Mouse (Mus musculus): ENCODE results near the gene Tceal3. TPM values are rescaled to one million over a fixed set of nuclear protein-coding genes. Genes with fewer than 3 reads are reported as not detected.
"Not testable (repeated sequence)": the region's sequence is repeated elsewhere in the genome, so short reads cannot be mapped to it uniquely, and the experiment has no call there.

Gene Tceal3
- polyA plus RNA-seq, 1 experiment = 9.5 TPM

- DNase-seq (ENCODE audit: low read depth) = no peak
Measured at GRCm38 (mm10) chrX:136707446-136708167, 117.0 kb downstream of the Tceal3 start, which contains the start of gene Tceal1. Gene Tceal1, plus strand, starts transcription at chrX:136707982.

DNA sequence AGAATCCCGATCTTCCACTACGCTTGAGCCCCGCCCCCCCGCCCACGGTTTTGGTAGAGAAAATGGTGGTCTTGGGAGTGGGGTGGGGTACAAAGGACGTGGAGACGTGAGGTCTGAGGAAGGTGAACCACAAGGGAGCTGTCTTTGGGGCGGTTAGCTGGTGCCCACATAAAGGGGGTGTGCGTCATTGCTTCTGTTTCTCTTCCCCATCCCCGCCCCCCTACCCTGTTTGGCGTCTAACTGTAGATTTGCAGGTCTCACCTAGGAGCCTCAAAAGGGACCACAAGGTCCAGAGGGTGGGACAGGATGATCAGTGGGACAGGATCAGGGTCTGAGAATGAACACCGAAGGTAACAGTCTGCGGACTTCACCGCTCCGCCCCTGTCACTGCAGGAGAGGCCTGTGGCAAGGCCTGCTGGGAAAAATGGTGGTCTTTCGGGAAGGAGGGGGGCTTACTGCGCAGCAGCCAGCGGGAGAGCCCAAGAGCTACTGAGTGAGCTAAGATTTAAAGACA is 117.6 kb downstream of the Tceal3 start:
- no peak for DNase-seq (ENCODE audit: low read depth)

DNA sequence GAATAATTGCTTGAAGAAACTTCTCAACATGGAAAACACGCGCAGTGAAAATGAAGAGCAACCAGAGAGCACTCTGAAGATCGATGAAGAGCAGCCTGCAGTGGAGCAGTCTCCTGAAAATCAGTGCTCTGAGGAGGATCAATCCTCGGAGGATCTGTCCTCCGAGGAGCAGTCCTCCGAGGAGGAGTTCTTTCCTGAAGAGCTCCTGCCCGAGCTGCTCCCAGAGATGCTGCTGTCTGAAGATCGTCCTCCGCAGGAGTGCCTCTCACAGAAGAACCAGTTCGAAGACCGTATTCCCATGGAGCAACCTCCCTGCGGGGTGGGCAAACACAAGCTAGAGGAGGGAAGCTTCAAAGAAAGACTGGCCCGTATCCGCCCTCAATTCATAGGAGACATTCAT is 118.1 kb downstream of the Tceal3 start:
- no peak for DNase-seq (ENCODE audit: low read depth)

DNA sequence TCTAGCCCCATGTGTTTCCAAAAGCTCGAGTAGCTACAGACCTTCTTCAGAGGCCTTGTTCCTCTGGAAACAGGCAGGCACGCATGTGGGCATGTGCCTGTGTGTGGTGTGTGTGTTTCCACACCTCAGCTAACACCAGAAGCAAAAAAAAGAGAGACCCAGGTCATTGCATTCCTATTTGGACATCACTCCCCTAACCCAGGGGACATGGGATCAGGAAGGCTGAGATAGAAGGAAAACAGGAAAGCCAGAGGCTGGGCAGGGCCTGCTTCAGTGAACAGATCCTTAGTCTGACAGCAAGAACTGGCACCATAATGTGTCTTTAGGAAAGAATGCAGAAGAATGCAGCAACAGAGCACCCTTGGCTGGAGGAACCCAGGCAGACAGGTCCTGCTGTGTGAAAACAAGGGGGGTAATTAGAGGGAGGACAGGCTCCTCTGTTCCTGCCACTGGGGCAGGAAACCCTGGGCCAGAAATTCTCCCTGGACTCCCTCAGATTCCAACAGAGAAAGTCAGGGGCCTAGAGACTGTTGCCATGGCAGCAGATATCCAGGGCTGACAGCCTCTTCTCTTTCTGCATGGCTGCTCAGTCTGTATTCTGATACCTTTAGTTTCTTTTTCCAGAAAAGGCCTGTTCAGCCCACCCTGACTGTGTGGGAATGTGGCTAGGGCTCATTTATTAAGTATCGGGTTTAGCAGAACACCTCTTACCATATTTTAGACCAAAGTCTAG is 124.3 kb downstream of the Tceal3 start:
- not testable (repeated sequence) for DNase-seq (ENCODE audit: low read depth)

Other genes with a start within 250 kb of the Tceal3 start
- not detected in 2 replicates for gene Kir3dl1, start 72.8 kb upstream of the Tceal3 start, polyA plus RNA-seq (2012; rRNA removed)
- not detected in 2 replicates for gene Kir3dl2, start 46.8 kb upstream of the Tceal3 start, polyA plus RNA-seq (2012; rRNA removed)
- 2.9 and 3.8 TPM in 2 replicates for gene Tceal1, start 117.1 kb downstream of the Tceal3 start, polyA plus RNA-seq (2012; rRNA removed)
- gene Morf4l2, start 152.8 kb downstream of the Tceal3 start, polyA plus RNA-seq (2012; rRNA removed) = 176 and 232 TPM in 2 replicates
- gene Glra4, start 189.3 kb downstream of the Tceal3 start, polyA plus RNA-seq (2012; rRNA removed) = not detected in 2 replicates
- gene Plp1, start 231.8 kb downstream of the Tceal3 start, polyA plus RNA-seq (2012; rRNA removed) = 3.4 and 4.7 TPM in 2 replicates

Data from gonadal fat pad, adult 2 months (tissue).